In the genomic region with DNA sequence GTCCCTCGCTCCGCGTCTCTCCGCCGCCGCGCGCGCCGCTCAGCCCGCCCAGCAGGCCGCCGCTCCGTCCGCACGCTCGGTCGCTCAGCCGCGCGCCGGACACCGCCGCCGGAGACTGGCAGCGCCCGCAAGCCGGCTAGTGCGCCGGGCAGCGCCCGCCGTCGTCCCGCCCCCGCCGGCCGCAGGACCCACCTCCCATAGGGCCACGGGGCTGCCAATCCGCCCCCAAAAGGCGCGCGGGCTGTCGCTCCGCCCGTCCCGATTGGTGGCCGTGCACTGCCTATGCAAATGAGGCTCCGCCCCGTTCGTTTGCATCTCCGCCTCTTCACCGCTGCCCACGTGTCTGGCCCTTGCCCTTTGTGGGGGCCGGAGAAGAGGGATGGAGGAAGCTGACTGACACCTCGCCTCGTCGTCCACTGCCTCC, we compare ENCODE assay signal across 8 mouse cellular contexts. TPM values are rescaled to one million over a fixed set of nuclear protein-coding genes. Genes with fewer than 3 reads are reported as not detected.
A peak's percentile ranks its signal among the peaks of the same experiment; 100 is the strongest.
DNase-seq lines count a peak whose midpoint lies in the region; ATAC-seq and TF ChIP-seq lines count a peak whose summit lies in the region.

No protein-coding gene starts in this region.

- H3K4me1 ChIP-seq in bone marrow macrophage, adult 2 months (ENCODE audit: control insufficient read depth, insufficient read depth, low read length): no peaks in the 10 kb centered on the region
- peaks cover 12% of the 10 kb centered on the region for H3K4me1 ChIP-seq in embryonic facial prominence, embryonic 15.5 days
- peaks cover 13% of the 10 kb centered on the region for H3K4me1 ChIP-seq in limb, embryonic 13.5 days
- H3K4me1 ChIP-seq in midbrain, embryonic 16.5 days (ENCODE audit: control insufficient read depth, insufficient read depth, low read length): peaks cover 15% of the 10 kb centered on the region
- H3K4me1 ChIP-seq in spleen, adult 2 months (ENCODE audit: control insufficient read depth, insufficient read depth, insufficient read length): peaks cover 8% of the 10 kb centered on the region; the same call in 1 of the 2 replicates

- no peak; the same call in 1 of the 2 replicates for TF ChIP-seq POLR2A in bone marrow macrophage, adult 2 months (IDR thresholded peaks at IDR 0.05; ENCODE audit: borderline replicate concordance, low read depth, low read length)
- TF ChIP-seq POLR2A in spleen, adult 2 months (IDR thresholded peaks at IDR 0.05; ENCODE audit: low read depth, low read length): peak; percentile 78

- under 1% methylated on average over 57 of the region's 58 CpGs for WGBS in embryonic facial prominence, embryonic 15.5 days
- WGBS in limb, embryonic 13.5 days: 0% methylated on average over 40 of the region's 58 CpGs
- WGBS in midbrain, embryonic 16.5 days: under 1% methylated on average over 38 of the region's 58 CpGs
- 1% methylated on average over 55 of the region's 58 CpGs for WGBS in spleen, adult 2 months

- no peak for TF ChIP-seq CTCF in bone marrow macrophage, adult 2 months (IDR thresholded peaks at IDR 0.05; ENCODE audit: low read depth, low read length)
- TF ChIP-seq CTCF in spleen, adult 2 months (IDR thresholded peaks at IDR 0.05; ENCODE audit: extremely low read depth, insufficient read depth, insufficient read length, insufficient replicate concordance): no peak

- no peaks in the 10 kb centered on the region for H3K36me3 ChIP-seq in embryonic facial prominence, embryonic 15.5 days
- H3K36me3 ChIP-seq in limb, embryonic 13.5 days: no peaks in the 10 kb centered on the region
- no peaks in the 10 kb centered on the region for H3K36me3 ChIP-seq in midbrain, embryonic 16.5 days (ENCODE audit: control insufficient read depth, insufficient read depth, low read length)
- H3K36me3 ChIP-seq in spleen, adult 2 months (ENCODE audit: control insufficient read depth, insufficient read depth, low read length): no peaks in the 10 kb centered on the region

- H3K27me3 ChIP-seq in embryonic facial prominence, embryonic 15.5 days: no peaks in the 10 kb centered on the region
- H3K27me3 ChIP-seq in limb, embryonic 13.5 days: no peaks in the 10 kb centered on the region
- H3K27me3 ChIP-seq in midbrain, embryonic 16.5 days (ENCODE audit: control insufficient read depth, insufficient read depth, low read depth, low read length): no peaks in the 10 kb centered on the region
- H3K27me3 ChIP-seq in spleen, adult 2 months (ENCODE audit: control insufficient read depth, insufficient read depth, low read length): no peaks in the 10 kb centered on the region

- peak; percentile 98 for ATAC-seq in embryonic facial prominence, embryonic 15.5 days (ENCODE audit: insufficient number of reproducible peaks, low FRiP score, low TSS enrichment, low read depth)
- ATAC-seq in limb, embryonic 13.5 days (ENCODE audit: low FRiP score, low read depth): peak; percentile 98
- ATAC-seq in midbrain, embryonic 16.5 days: peak; percentile 99

- peak; percentile 96 to 97 for DNase-seq in B cell, adult 2 months
- DNase-seq in heart, adult 9 months (ENCODE audit: low spot score in 2 of 2): peak; percentile 97 to 98
- DNase-seq in kidney, adult 9 months: peak; percentile 99
- peak; percentile 85 to 98 for DNase-seq in spleen, adult 2 months (ENCODE audit: low read depth in 1 of 2, low spot score in 2 of 2)

- peak overlapping the region; percentile 77 for H3K4me2 ChIP-seq in embryonic facial prominence, embryonic 15.5 days (replicated peaks)
- H3K4me2 ChIP-seq in limb, embryonic 13.5 days (replicated peaks): peak overlapping the region; percentile 69
- H3K4me2 ChIP-seq in midbrain, embryonic 16.5 days (ENCODE audit: low read length): peak overlapping the region; percentile 90

- no peaks in the 10 kb centered on the region for H3K9me3 ChIP-seq in embryonic facial prominence, embryonic 15.5 days (replicated peaks)
- no peaks in the 10 kb centered on the region for H3K9me3 ChIP-seq in limb, embryonic 13.5 days
- H3K9me3 ChIP-seq in midbrain, embryonic 16.5 days (replicated peaks; ENCODE audit: control insufficient read depth, low read length, poor library complexity, severe bottlenecking): no peaks in the 10 kb centered on the region

- H3K9ac ChIP-seq in embryonic facial prominence, embryonic 15.5 days: peak overlapping the region; percentile 66
- peak overlapping the region; percentile 84 for H3K9ac ChIP-seq in limb, embryonic 13.5 days
- peak overlapping the region; percentile 84 for H3K9ac ChIP-seq in midbrain, embryonic 16.5 days (ENCODE audit: low read depth, low read length)

- H3K27ac ChIP-seq in bone marrow macrophage, adult 2 months (ENCODE audit: insufficient read depth, low read depth, low read length): peak overlapping the region; percentile 18; the same call in 1 of the 2 replicates
- H3K27ac ChIP-seq in embryonic facial prominence, embryonic 15.5 days (replicated peaks): peak overlapping the region; percentile 82
- H3K27ac ChIP-seq in limb, embryonic 13.5 days: peak overlapping the region; percentile 79; the same call in 1 of the 2 replicates
- peak overlapping the region; percentile 87 for H3K27ac ChIP-seq in midbrain, embryonic 16.5 days (ENCODE audit: low read length)
- H3K27ac ChIP-seq in spleen, adult 2 months (ENCODE audit: insufficient read depth, low read length): peak overlapping the region; percentile 84

- H3K4me3 ChIP-seq in bone marrow macrophage, adult 2 months (ENCODE audit: insufficient read depth, low read length): peak overlapping the region; percentile 88
- peak overlapping the region; percentile 90 for H3K4me3 ChIP-seq in embryonic facial prominence, embryonic 15.5 days (replicated peaks)
- peak overlapping the region; percentile 86 for H3K4me3 ChIP-seq in limb, embryonic 13.5 days
- H3K4me3 ChIP-seq in midbrain, embryonic 16.5 days (ENCODE audit: low read depth, low read length): peak overlapping the region; percentile 89
- peak overlapping the region; percentile 83 for H3K4me3 ChIP-seq in spleen, adult 2 months (ENCODE audit: extremely low read depth, insufficient read depth, insufficient read length)

RNA-seq across cellular contexts. Expression of a gene that starts 31.3 kb away (rescaled TPM):
- 4.4 and 4.7 TPM in 2 replicates for polyA plus RNA-seq in bone marrow macrophage, adult 2 months (2012; ENCODE audit: insufficient read depth, insufficient read length, missing spikeins)
- polyA plus RNA-seq in embryonic facial prominence, embryonic 15.5 days (2015; fragmentation: Nextera tagmentation; extraction: Ambion mirVana): 35.8 and 36.5 TPM in 2 replicates
- 26.2 and 27.3 TPM in 2 replicates for polyA plus RNA-seq in limb, embryonic 13.5 days (2015; fragmentation: Nextera tagmentation; extraction: Ambion mirVana)
- polyA plus RNA-seq in midbrain, embryonic 16.5 days (2015; fragmentation: Nextera tagmentation; extraction: Ambion mirVana): 36.3 and 40.5 TPM in 2 replicates
- 26.1 and 29.7 TPM in 2 replicates for polyA plus RNA-seq in spleen, adult 2 months (2012; rRNA removed)

RNA-seq across cellular contexts. Expression of a gene that starts 44.6 kb away (rescaled TPM):
- polyA plus RNA-seq in bone marrow macrophage, adult 2 months (2012; ENCODE audit: insufficient read depth, insufficient read length, missing spikeins): not detected in 2 replicates
- polyA plus RNA-seq in embryonic facial prominence, embryonic 15.5 days (2015; fragmentation: Nextera tagmentation; extraction: Ambion mirVana): not detected in 2 replicates
- polyA plus RNA-seq in limb, embryonic 13.5 days (2015; fragmentation: Nextera tagmentation; extraction: Ambion mirVana): not detected in 2 replicates
- not detected in 2 replicates for polyA plus RNA-seq in midbrain, embryonic 16.5 days (2015; fragmentation: Nextera tagmentation; extraction: Ambion mirVana)
- polyA plus RNA-seq in spleen, adult 2 months (2012; rRNA removed): 0.25 and 0.32 TPM in 2 replicates

Comparison
In these comparisons a context has a peak if more than half of its experiments do, and no peak if none do; other contexts are left out.
1. Peak in every context shown above with its lines: DNase-seq, ATAC-seq, H3K4me3 ChIP-seq and H3K27ac ChIP-seq.
2. H3K27ac ChIP-seq: peak in every context shown above with its lines; median percentile 87 in midbrain, embryonic 16.5 days; 84 in spleen, adult 2 months; 82 in embryonic facial prominence, embryonic 15.5 days; 79 in limb, embryonic 13.5 days; 18 in bone marrow macrophage, adult 2 months.